Mouse (Mus musculus) hindbrain, embryonic 14.5 days (tissue): ENCODE results near the gene RPS10-NUDT3. TPM values are rescaled to one million over a fixed set of nuclear protein-coding genes. Genes with fewer than 3 reads are reported as not detected.

Source experiments
- ATAC-seq: fragments of 200-750 bp; cut with Nextera tagmentation; 2 replicates; pipeline ENCODE4 v1.8.0; 2017; ENCODE audit warnings: moderate number of reproducible peaks, mild to moderate bottlenecking, moderate TSS enrichment, moderate library complexity; ENCODE audit not compliant: low FRiP score
- DNase-seq: peaks from one replicate; pipeline ENCODE4 v3.0.0-alpha.2; 2015; ENCODE audit warnings: low spot score
- H3K27ac ChIP-seq: fragments of 300-500 bp; sonication (generic); 2 replicates; pipeline ENCODE4 v1.5.1; 2014; ENCODE audit warnings: mild to moderate bottlenecking, moderate library complexity
- H3K27me3 ChIP-seq: fragments of 300-500 bp; sonication (generic); 2 replicates; pipeline ENCODE4 v1.6.1; 2014; ENCODE audit warnings: mild to moderate bottlenecking, low read length, mixed read lengths; ENCODE audit not compliant: control insufficient read depth, insufficient read depth
- H3K36me3 ChIP-seq: fragments of 300-500 bp; sonication (generic); replicated peaks from 2 replicates; pipeline ENCODE4 v1.6.1; 2014; ENCODE audit not compliant: control insufficient read depth, insufficient read depth
- H3K4me1 ChIP-seq: fragments of 300-500 bp; sonication (generic); replicated peaks from 2 replicates; pipeline ENCODE4 v1.6.1; 2014; ENCODE audit warnings: antibody characterized with exemption, low read length, mixed read lengths; ENCODE audit not compliant: control insufficient read depth, insufficient read depth
- H3K4me2 ChIP-seq: fragments of 300-500 bp; sonication (generic); replicated peaks from 2 replicates; pipeline ENCODE4 v1.6.1; 2014; ENCODE audit warnings: mild to moderate bottlenecking, moderate library complexity
- H3K4me3 ChIP-seq: fragments of 300-500 bp; sonication (generic); replicated peaks from 2 replicates; pipeline ENCODE4 v1.5.1; 2014; ENCODE audit warnings: mild to moderate bottlenecking, low read length
- H3K9ac ChIP-seq: fragments of 300-500 bp; sonication (generic); 2 replicates; pipeline ENCODE4 v1.6.1; 2014
- H3K9me3 ChIP-seq: fragments of 300-500 bp; sonication (generic); 2 replicates; pipeline ENCODE4 v1.6.1; 2016; ENCODE audit warnings: low read length; ENCODE audit not compliant: control insufficient read depth
- WGBS: fragments of 180-500 bp; shearing (Covaris S2); extraction: QIAGEN DNeasy Blood & Tissue Kit; methylation state at CpG from one replicate; pipeline ENCODE4 v1.1.7; 2014; 5-methylcytosine and 5-hydroxymethylcytosine counted together
- polyA plus RNA-seq: library from polyadenylated mRNA; unstranded; fragments of >200 nt; fragmentation: Nextera tagmentation; extraction: Ambion mirVana; gene quantifications from 2 replicates; pipeline ENCODE4 v1.2.1, GENCODE M21; 2014

RPS10-NUDT3 gene
- polyA plus RNA-seq = not detected in 2 replicates

DNA sequence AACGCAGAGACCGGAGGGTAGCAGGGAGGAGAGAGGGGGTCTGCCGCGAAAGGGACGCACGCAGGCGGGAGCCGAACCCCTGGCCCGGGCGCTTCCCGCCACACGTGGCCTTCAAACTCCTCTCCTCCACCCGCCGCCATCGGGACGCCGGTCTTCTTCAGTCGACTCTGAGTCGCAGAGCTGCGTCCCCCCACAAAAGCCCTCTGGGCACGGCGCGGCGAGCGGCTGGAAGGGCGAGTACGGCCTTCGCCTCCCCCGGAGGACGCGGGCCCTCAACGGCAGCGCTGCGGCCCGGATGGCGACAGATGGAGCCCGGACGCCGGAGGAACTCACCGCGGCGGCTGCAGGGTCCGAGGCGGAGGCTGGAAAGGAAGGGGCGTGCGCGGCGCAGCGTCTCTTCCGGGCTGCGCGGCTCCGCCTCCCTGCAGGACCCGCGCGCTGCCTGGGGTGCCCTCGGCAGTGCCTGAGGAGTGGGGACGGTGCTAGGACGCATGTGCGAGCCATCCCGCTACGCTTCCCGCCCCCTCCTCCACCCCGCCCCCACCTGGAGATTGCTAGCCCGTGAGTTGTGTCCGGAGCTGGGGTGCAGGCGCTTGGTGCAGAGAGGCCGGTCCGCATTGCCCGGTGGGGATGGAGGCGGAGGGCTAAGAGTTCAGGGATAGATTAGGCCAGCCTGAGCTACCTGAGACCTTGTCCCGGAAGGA is at the start of gene RPS10-NUDT3:
RPS10-NUDT3 (minus strand) TSS at position 352 of the 704 bp plus-strand sequence.
- DNase-seq (peak; percentile 92), ATAC-seq (peak; percentile 96)
- under 1% methylated on average over 62 of the region's 72 CpGs for WGBS
- H3K9me3 ChIP-seq = no peaks in the 10 kb centered on the region
- H3K4me1 ChIP-seq = peaks cover 21% of the 10 kb centered on the region
- H3K27ac ChIP-seq = peak within 1 kb of the TSS; percentile 88
- H3K36me3 ChIP-seq = peaks cover 41% of the 10 kb centered on the region
- no peaks in the 10 kb centered on the region for H3K27me3 ChIP-seq
- peak within 1 kb of the TSS; percentile 84 for H3K4me3 ChIP-seq
- H3K4me2 ChIP-seq = peak within 1 kb of the TSS; percentile 96
- peak within 1 kb of the TSS; percentile 84 for H3K9ac ChIP-seq

DNA sequence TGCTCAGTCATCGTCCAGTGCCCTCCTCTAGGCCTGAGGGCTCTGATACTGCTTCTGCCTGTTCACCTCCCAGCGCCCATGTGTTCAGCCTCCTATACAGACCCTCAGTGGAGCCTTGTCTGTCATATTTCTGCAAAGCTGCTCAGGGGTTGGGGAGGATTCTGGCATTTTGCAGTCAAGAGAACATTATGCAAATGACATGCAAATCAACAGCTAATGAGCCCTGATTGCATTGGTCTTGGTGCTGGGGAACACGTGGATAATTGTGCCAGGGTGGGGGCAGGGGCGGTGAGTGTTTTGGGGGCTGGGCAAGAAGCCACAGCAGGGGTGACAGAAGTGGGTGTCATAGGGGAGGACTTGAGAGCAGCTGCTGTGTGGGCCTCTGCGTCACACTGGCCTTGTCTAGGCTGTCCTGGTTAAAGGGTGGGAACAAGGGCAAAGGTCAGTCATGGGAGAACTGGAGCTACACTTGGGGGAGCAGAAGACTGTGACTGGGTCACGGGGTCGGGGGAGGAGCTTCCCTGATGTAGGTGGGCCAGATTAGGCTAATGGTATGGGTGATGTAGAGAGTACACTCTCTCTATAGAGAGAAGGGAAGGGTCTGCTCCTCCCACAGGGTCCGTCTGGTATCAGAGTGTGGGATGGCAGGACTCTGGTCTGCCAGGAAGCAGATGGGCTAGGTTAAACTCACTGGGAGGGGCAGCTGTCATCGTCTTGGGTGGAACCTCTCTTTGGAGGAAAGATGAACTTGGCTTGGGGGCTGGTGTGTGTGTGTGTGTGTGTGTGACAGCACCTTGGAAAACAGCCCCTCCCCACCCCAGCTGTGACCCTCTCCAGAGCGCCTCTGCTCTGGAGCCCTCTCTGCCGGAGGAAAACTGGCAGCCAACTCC is 44.1 kb upstream of the RPS10-NUDT3 start:
- no peak overlapping the region for H3K9ac ChIP-seq
- H3K4me2 ChIP-seq = no peak overlapping the region
- DNase-seq (peak; percentile 67), ATAC-seq (peak; percentile 66)
- no peak overlapping the region for H3K4me3 ChIP-seq
- WGBS = 24% methylated on average over 11 of the region's 11 CpGs
- H3K9me3 ChIP-seq = no peaks in the 10 kb centered on the region
- no peaks in the 10 kb centered on the region for H3K27me3 ChIP-seq
- peak overlapping the region; percentile 88 for H3K27ac ChIP-seq
- no peaks in the 10 kb centered on the region for H3K36me3 ChIP-seq
- peaks cover 19% of the 10 kb centered on the region for H3K4me1 ChIP-seq

DNA sequence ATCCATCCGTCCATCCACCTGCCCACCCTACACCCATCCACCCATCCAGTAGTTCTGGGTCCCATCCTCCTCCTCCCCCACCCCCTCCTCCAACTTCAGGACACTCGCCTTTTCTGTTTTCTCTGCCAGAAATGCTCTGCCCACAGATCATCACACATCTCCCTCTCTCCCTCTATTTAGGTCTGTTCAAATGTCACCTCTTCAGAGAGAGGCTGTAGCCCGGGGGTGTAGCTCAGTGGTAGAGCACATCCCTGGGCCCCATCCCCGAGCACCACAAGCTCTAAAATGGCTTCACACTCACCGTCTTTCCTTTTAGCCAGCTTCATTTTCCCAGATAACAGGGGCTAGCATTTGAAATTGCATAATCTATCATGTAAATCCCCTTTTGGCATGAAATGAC is 42.7 kb upstream of the RPS10-NUDT3 start:
- WGBS = 85% methylated on average over 5 of the region's 5 CpGs
- H3K9me3 ChIP-seq = no peaks in the 10 kb centered on the region
- H3K4me1 ChIP-seq = peaks cover 19% of the 10 kb centered on the region
- no peaks in the 10 kb centered on the region for H3K36me3 ChIP-seq
- H3K27me3 ChIP-seq = no peaks in the 10 kb centered on the region
- no peak overlapping the region for H3K4me2 ChIP-seq
- H3K4me3 ChIP-seq = no peak overlapping the region
- H3K27ac ChIP-seq = peak overlapping the region; percentile 88
- DNase-seq (no peak), ATAC-seq (no peak)
- no peak overlapping the region for H3K9ac ChIP-seq

DNA sequence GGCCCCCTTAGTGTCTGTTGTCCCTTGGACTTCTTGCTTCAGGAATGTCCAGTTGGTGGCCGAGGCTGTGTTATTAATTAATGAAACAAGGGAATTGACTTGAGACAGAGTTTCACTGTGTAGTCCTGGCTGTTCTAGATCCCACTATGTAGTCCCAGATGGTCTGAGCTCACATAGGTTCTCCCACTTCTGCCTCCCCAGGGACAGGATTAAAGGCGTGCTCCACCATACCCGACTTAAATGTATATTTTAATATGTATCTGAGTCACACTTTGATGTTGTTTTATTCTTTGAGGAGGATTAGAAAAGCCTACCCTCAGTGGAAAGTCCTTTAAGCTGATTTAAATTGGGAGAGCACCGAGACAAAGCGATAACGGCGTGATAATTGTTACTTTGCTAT is 41.2 kb upstream of the RPS10-NUDT3 start:
- ATAC-seq (no peak), DNase-seq (no peak)
- H3K27me3 ChIP-seq = no peaks in the 10 kb centered on the region
- H3K27ac ChIP-seq = no peak overlapping the region
- no peak overlapping the region for H3K4me3 ChIP-seq
- no peaks in the 10 kb centered on the region for H3K36me3 ChIP-seq
- no peak overlapping the region for H3K9ac ChIP-seq
- H3K4me2 ChIP-seq = no peak overlapping the region
- no peaks in the 10 kb centered on the region for H3K9me3 ChIP-seq
- WGBS = 67% methylated on average over 7 of the region's 7 CpGs
- H3K4me1 ChIP-seq = peaks cover 19% of the 10 kb centered on the region

DNA sequence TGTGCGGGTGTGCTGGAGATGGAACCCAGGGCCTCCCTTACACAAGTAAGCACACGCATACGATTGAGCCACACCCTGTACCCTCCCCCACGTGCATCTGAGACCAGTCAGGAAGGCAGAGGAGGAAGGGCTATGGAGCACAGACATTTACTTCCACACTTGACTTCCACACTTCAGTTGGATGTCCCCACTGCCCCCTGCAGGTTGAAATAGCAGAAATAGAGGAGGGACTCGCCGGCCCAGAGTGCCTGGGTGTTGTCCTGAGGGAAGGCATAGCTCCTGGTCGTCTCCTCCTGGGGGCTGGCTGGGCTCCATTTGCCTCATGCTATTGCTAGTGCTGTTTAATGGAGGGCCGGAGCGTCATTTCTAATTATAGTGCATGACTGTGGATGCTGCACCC is 40.4 kb upstream of the RPS10-NUDT3 start:
- H3K36me3 ChIP-seq = no peaks in the 10 kb centered on the region
- H3K4me2 ChIP-seq = no peak overlapping the region
- H3K27me3 ChIP-seq = no peaks in the 10 kb centered on the region
- DNase-seq (no peak), ATAC-seq (no peak)
- H3K4me3 ChIP-seq = no peak overlapping the region
- H3K9me3 ChIP-seq = no peaks in the 10 kb centered on the region
- H3K9ac ChIP-seq = no peak overlapping the region
- 68% methylated on average over 9 of the region's 9 CpGs for WGBS
- H3K4me1 ChIP-seq = peaks cover 19% of the 10 kb centered on the region
- H3K27ac ChIP-seq = no peak overlapping the region

DNA sequence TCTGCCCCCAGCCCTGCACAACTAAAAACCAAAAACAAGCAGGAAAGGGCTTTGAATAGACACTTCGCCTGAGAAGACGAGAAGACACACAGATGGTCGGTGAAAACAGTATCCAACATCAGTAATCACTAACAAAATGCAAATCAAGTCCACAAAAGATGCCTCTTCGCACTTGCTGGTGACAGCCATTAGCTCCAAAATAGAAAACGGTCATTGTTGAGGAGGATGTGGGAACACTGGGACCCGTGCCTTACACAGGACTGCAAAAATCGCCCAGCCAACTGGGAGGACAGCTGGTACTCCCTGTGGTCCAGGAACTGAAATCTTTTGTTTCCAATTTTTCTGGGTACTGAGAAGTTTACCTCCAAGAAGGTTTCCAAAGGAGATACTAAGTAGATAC is 38.9 kb upstream of the RPS10-NUDT3 start:
- Histone ChIP-seq H3K4me2 (no peak overlapping the region), H3K27ac (no peak overlapping the region), H3K9me3 (no peaks in the 10 kb centered on the region), H3K9ac (no peak overlapping the region), H3K4me1 (peaks cover 10% of the 10 kb centered on the region), H3K27me3 (no peaks in the 10 kb centered on the region), H3K4me3 (no peak overlapping the region), H3K36me3 (no peaks in the 10 kb centered on the region)
- WGBS = 47% methylated on average over 7 of the region's 7 CpGs
- no peak for ATAC-seq
- DNase-seq = no peak

DNA sequence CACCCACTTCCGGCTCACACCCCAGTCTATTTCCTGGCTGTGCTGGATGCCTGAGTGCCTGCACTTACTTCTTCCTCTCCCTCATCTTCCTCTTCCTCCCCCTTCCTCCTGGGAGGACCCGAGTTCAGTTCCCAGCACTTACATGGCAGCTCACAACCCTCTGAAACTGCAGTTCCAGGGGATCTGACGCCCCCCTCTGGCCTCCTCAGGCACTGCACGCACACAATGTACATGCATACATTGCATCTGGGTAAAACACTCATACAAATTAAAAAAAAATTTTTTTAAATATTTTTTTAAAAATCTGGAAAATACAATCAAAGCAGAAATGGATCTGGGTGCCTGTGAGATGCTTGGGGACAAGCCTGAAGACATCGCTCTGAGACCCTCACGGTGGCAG is 36.7 kb upstream of the RPS10-NUDT3 start:
- DNase-seq (no peak), ATAC-seq (no peak)
- no peaks in the 10 kb centered on the region for H3K36me3 ChIP-seq
- H3K4me1 ChIP-seq = 0 out of 2 replicates have a peak, but pooled peaks cover 2% of the 10 kb centered on the region
- WGBS = 82% methylated on average over 6 of the region's 6 CpGs
- no peak overlapping the region for H3K9ac ChIP-seq
- no peak overlapping the region for H3K4me2 ChIP-seq
- H3K27ac ChIP-seq = no peak overlapping the region
- H3K27me3 ChIP-seq = no peaks in the 10 kb centered on the region
- no peaks in the 10 kb centered on the region for H3K9me3 ChIP-seq
- no peak overlapping the region for H3K4me3 ChIP-seq

DNA sequence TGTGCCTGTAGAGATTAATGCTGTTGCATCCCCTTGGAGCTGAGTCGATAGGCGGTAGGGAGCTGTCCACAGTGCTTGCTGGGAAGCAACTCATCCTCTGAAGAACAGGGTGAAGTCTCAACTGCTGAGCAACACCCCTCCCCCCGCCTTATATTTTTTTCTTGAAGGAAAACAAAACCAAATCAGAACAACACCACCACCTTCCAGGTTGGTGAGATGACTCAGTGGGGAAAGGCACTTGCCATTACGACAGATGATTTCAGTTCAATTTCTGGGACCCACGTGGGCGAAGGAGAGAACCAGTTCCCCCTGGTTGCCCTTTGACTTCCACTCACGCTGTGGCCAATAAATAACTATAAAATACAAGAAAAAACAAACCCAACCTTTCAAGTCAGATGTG is 23.7 kb upstream of the RPS10-NUDT3 start:
- 78% methylated on average over 7 of the region's 7 CpGs for whole genome bisulfite sequencing
- no peak for ATAC-seq
- Histone ChIP-seq H3K9me3 (no peaks in the 10 kb centered on the region), H3K36me3 (no peaks in the 10 kb centered on the region), H3K27ac (no peak overlapping the region), H3K4me3 (no peak overlapping the region), H3K27me3 (no peaks in the 10 kb centered on the region), H3K4me1 (peaks cover 10% of the 10 kb centered on the region; the same call in 1 of the 2 replicates), H3K4me2 (no peak overlapping the region), H3K9ac (no peak overlapping the region)
- DNase-seq = no peak

DNA sequence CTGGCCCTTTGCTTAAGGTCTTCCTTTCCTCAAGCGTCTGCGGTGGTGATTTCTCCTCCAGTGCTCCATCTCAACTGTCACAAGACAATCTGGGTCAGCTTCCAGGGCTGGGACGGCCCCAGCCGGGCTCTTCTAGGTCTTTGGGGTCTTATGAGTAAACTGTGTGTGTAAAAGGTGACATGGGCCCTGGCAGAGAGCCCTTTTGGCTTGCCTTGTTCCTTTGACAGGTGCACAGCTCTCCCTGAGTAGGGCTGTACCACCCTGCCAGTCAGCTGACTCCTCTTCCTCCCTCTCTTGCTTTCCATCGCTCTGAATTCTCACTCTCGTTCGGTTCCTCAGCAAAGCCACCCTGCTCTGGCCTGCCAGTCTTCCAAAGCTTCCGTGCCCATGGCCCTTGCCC is 22.1 kb upstream of the RPS10-NUDT3 start:
- Histone ChIP-seq H3K27ac (no peak overlapping the region), H3K9me3 (no peaks in the 10 kb centered on the region), H3K36me3 (no peaks in the 10 kb centered on the region), H3K4me3 (no peak overlapping the region), H3K27me3 (no peaks in the 10 kb centered on the region), H3K9ac (no peak overlapping the region), H3K4me1 (peaks cover 10% of the 10 kb centered on the region; the same call in 1 of the 2 replicates), H3K4me2 (peak overlapping the region; percentile 83; the same call in 1 of the 2 replicates)
- no peak for ATAC-seq
- WGBS = 71% methylated on average over 8 of the region's 8 CpGs
- DNase-seq = no peak
